24 mouse cellular contexts compared by ENCODE assay signal in genomic region chr14:12198735-12199134, GRCm38 (mm10).
A peak's percentile ranks its signal among the peaks of the same experiment; 100 is the strongest.
DNase-seq lines count a peak whose midpoint lies in the region; ATAC-seq and TF ChIP-seq lines count a peak whose summit lies in the region.
"Had no signal": no experiment of that assay in that cellular context is flagged by ENCODE, and none has a peak within 500 bp of the region (broad histone marks: within the 10 kb centered on the region; RNA-seq: fewer than 3 reads in every experiment).

No protein-coding gene starts in this region.

- intact Hi-C loops in heart, postnatal 36 days (cut with DNase I) = no loop called here

- H3K36me3 ChIP-seq in kidney, postnatal 0 days (ENCODE audit: insufficient read depth, low read length) = no peaks in the 10 kb centered on the region
- H3K36me3 ChIP-seq in forebrain, embryonic 16.5 days (ENCODE audit: control insufficient read depth, insufficient read depth) = no peaks in the 10 kb centered on the region
- H3K36me3 ChIP-seq: heart, embryonic 15.5 days; hindbrain, embryonic 10.5 days; neural tube, embryonic 13.5 days had no signal

- no peaks in the 10 kb centered on the region for H3K27me3 ChIP-seq in kidney, postnatal 0 days (ENCODE audit: insufficient read depth, low read length)
- H3K27me3 ChIP-seq in forebrain, embryonic 16.5 days (replicated peaks; ENCODE audit: control insufficient read depth, insufficient read depth, low read length) = no peaks in the 10 kb centered on the region
- H3K27me3 ChIP-seq: heart, embryonic 15.5 days; megakaryocyte, embryonic 14.5 days; neural tube, embryonic 13.5 days had no signal

- TF ChIP-seq CTCF in kidney, postnatal 0 days (IDR thresholded peaks at IDR 0.05; ENCODE audit: low read depth) = no peak

- DNase-seq in adrenal gland, postnatal 14 days = peak; percentile 11
- no peak for DNase-seq in adrenal gland, adult 2 months
- peak; percentile 76 for DNase-seq in kidney, postnatal 0 days (ENCODE audit: low spot score)
- DNase-seq in kidney, adult 9 months = no peak
- peak; percentile 4 for DNase-seq in lung, postnatal 25 days (ENCODE audit: low spot score)
- no peak for DNase-seq in heart, postnatal 36 days
- no peak for DNase-seq in left cerebral cortex, adult 9 months (ENCODE audit: low spot score in 2 of 2)
- DNase-seq: cerebellum, adult 2 months; gastrocnemius, postnatal 25 days; kidney, adult 8-10 months; layer of hippocampus, postnatal 36 days; liver; midbrain, embryonic 14.5 days; right cerebral cortex, adult 18-20 months; thymus, postnatal 14 days had no signal

- no peak overlapping the region for H3K27ac ChIP-seq in kidney, postnatal 0 days
- peak overlapping the region; percentile 34 for H3K27ac ChIP-seq in forebrain, embryonic 16.5 days (ENCODE audit: low read length)
- H3K27ac ChIP-seq: heart, embryonic 15.5 days; hindbrain, embryonic 10.5 days; hindbrain, postnatal 0 days; layer of hippocampus, adult 2 months; neural tube, embryonic 13.5 days had no signal

- no peak overlapping the region for H3K4me3 ChIP-seq in kidney, postnatal 0 days (replicated peaks; ENCODE audit: low read depth, low read length)
- no peak overlapping the region for H3K4me3 ChIP-seq in forebrain, embryonic 16.5 days (replicated peaks; ENCODE audit: low read length)
- H3K4me3 ChIP-seq: erythroblast, embryonic 14.5 days; heart, embryonic 15.5 days; hindbrain, embryonic 10.5 days; layer of hippocampus, adult 2 months; megakaryocyte, embryonic 14.5 days; neural tube, embryonic 13.5 days had no signal

- ATAC-seq in kidney, postnatal 0 days (replicated peaks; ENCODE audit: low FRiP score, low read depth) = no peak
- ATAC-seq in forebrain, embryonic 16.5 days = peak; percentile 41
- ATAC-seq: activated CD4-positive, CD25-positive, alpha-beta regulatory T cell, adult 4 months; hindbrain, postnatal 0 days had no signal

- H3K4me2 ChIP-seq in kidney, postnatal 0 days (ENCODE audit: low read length) = no peak overlapping the region
- peak overlapping the region; percentile 9; the same call in 1 of the 2 replicates for H3K4me2 ChIP-seq in forebrain, embryonic 16.5 days (ENCODE audit: low read length)
- H3K4me2 ChIP-seq: heart, embryonic 15.5 days; neural tube, embryonic 13.5 days had no signal

- WGBS in kidney, postnatal 0 days = 48% methylated on average over 7 of the region's 7 CpGs
- 31% methylated on average over 7 of the region's 7 CpGs for WGBS in forebrain, embryonic 16.5 days

- no peak overlapping the region for H3K9ac ChIP-seq in kidney, postnatal 0 days (ENCODE audit: low read depth, low read length)
- no peak overlapping the region for H3K9ac ChIP-seq in forebrain, embryonic 16.5 days (replicated peaks; ENCODE audit: low read depth, low read length)
- H3K9ac ChIP-seq: heart, embryonic 15.5 days; neural tube, embryonic 13.5 days had no signal

- H3K4me1 ChIP-seq in kidney, postnatal 0 days (replicated peaks; ENCODE audit: insufficient read depth, low read length) = peaks cover 5% of the 10 kb centered on the region; the same call in 1 of the 2 replicates
- H3K4me1 ChIP-seq in forebrain, embryonic 16.5 days (replicated peaks; ENCODE audit: control insufficient read depth, insufficient read depth, low read length) = peaks cover 17% of the 10 kb centered on the region
- H3K4me1 ChIP-seq: megakaryocyte, embryonic 14.5 days had no signal

- H3K9me3 ChIP-seq in kidney, postnatal 0 days (replicated peaks; ENCODE audit: low read length) = no peaks in the 10 kb centered on the region
- no peaks in the 10 kb centered on the region for H3K9me3 ChIP-seq in forebrain, embryonic 16.5 days (ENCODE audit: control insufficient read depth, low read length)
- H3K9me3 ChIP-seq: heart, embryonic 15.5 days; hindbrain, embryonic 10.5 days; megakaryocyte, embryonic 14.5 days; neural tube, embryonic 13.5 days had no signal

Comparison
In these comparisons a context has a peak if more than half of its experiments do, and no peak if none do; other contexts are left out.
1. DNase-seq: peak in adrenal gland, postnatal 14 days (single experiment), kidney, postnatal 0 days (single experiment) and lung, postnatal 25 days (single experiment); none in adrenal gland, adult 2 months (single experiment), kidney, adult 9 months (single experiment), heart, postnatal 36 days (0 of 2) and left cerebral cortex, adult 9 months (0 of 2).